Mouse (Mus musculus): ENCODE measurements around the gene Plpp6. TPM values are rescaled to one million over a fixed set of nuclear protein-coding genes. Genes with fewer than 3 reads are reported as not detected.
"Not testable (repeated sequence)": the region's sequence is repeated elsewhere in the genome, so short reads cannot be mapped to it uniquely, and the experiment has no call there.

The Plpp6 gene
- total RNA-seq, 1 experiment from 2014 or later = 8.2 TPM

DNA sequence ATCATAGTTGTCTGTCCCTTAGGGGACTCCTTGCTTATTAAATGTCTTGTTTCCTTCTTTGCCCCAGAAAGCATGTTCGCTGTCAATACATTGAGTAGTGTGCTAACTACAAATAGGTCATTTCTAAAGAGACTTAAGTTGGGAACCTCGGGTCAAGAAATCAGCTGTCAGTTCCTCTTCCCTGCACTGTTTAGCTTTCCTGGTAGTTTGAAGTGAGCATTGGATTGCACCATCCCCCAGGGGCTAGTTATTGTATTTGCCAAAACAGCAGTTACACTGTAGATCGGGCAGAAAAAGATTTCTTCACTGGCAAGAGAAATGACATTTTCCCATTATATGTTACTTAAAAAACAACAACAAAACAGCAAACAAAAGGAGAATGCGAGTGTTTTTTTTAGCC is 4.4 kb downstream of the Plpp6 start:
- no peak for ATAC-seq (replicated peaks in 1 of 2; ENCODE audit: insufficient read depth in 1 of 2, low FRiP score in 2 of 2, low TSS enrichment in 1 of 2, low read depth in 1 of 2, poor library complexity in 2 of 2, severe bottlenecking in 2 of 2)

DNA sequence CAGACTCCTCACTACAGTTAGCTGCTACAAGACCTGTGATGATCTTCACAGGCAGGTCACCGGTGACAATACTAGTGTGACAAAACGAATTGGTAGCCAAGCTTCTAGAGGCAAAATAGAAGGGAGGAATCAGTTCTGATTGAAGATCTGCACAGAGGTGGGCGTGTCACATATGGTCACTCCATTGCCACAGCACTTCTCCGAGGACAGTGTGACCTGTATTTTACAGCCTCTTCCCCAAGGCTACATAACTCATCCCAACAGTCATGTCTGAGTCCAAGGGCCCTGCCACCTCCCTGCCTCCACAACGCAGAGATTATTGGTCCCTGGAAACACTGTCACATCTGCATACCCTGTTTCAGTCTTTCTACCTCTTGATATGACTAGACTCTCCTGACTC is 5.5 kb downstream of the Plpp6 start:
- no peak for ATAC-seq (replicated peaks in 1 of 2; ENCODE audit: insufficient read depth in 1 of 2, low FRiP score in 2 of 2, low TSS enrichment in 1 of 2, low read depth in 1 of 2, poor library complexity in 2 of 2, severe bottlenecking in 2 of 2)

- ATAC-seq (replicated peaks in 1 of 2; ENCODE audit: insufficient read depth in 1 of 2, low FRiP score in 2 of 2, low TSS enrichment in 1 of 2, low read depth in 1 of 2, poor library complexity in 2 of 2, severe bottlenecking in 2 of 2) = no peak
Measured at GRCm38 (mm10) chr19:28970251-28970650, 6.5 kb downstream of the Plpp6 start.

GRCm38 (mm10) chr19:28974862-28975611 is 11.3 kb downstream of the Plpp6 start:
- peak; percentile 69 to 86 for ATAC-seq (replicated peaks in 1 of 2; ENCODE audit: insufficient read depth in 1 of 2, low FRiP score in 2 of 2, low TSS enrichment in 1 of 2, low read depth in 1 of 2, poor library complexity in 2 of 2, severe bottlenecking in 2 of 2)

DNA sequence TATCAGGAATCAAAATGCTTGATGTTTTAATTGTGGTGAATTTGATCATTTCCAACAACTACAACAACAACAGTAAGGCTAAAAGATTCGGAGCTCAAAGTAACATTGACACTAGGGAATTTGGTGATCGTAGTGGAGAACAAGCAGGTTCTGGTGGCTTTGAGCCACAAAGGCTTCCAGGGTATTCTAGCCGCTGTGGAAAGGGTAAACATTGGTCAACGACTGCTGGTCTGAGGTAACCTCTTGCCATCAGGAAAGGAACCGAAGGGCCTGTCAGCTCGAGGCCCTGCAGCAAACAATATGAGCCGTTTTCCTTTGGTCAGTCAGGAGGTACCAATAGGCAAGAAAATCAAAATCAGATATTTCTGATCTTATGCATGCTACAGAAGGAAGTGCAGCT is 18.9 kb downstream of the Plpp6 start:
- no peak for ATAC-seq (replicated peaks in 1 of 2; ENCODE audit: insufficient read depth in 1 of 2, low FRiP score in 2 of 2, low TSS enrichment in 1 of 2, low read depth in 1 of 2, poor library complexity in 2 of 2, severe bottlenecking in 2 of 2)

DNA sequence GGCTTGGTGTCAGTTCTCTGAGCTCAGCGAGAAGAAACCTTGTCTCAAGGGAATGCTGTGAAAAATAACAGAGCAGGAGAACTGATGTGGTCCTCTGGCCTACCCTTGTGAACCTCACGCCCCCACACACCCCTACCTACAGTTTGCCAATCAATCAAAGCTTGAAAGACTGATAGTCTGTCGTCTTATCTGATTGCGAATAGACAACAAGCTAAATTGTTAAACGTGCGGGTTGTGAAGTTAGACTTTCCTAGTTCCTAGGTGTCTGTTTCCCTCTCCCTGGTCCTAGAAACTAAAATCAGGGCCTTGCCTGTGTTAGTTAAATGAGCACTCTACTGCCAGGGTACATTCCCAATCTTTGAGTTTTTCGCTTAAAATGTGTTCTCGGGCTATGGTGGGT is 25.8 kb downstream of the Plpp6 start:
- no peak for ATAC-seq (replicated peaks in 1 of 2; ENCODE audit: insufficient read depth in 1 of 2, low FRiP score in 2 of 2, low TSS enrichment in 1 of 2, low read depth in 1 of 2, poor library complexity in 2 of 2, severe bottlenecking in 2 of 2)

GRCm38 (mm10) chr19:28990194-28990589 is 26.4 kb downstream of the Plpp6 start, which contains the start of gene Cdc37l1:
TSS of gene Cdc37l1 (plus strand) at chr19:28990352.
- peak; percentile 92 to 98 for ATAC-seq (replicated peaks in 1 of 2; ENCODE audit: insufficient read depth in 1 of 2, low FRiP score in 2 of 2, low TSS enrichment in 1 of 2, low read depth in 1 of 2, poor library complexity in 2 of 2, severe bottlenecking in 2 of 2)

GRCm38 (mm10) chr19:28990590-28991221 is 27.0 kb downstream of the Plpp6 start:
- ATAC-seq (replicated peaks in 1 of 2; ENCODE audit: insufficient read depth in 1 of 2, low FRiP score in 2 of 2, low TSS enrichment in 1 of 2, low read depth in 1 of 2, poor library complexity in 2 of 2, severe bottlenecking in 2 of 2) = peak in 1 of 2 experiments; percentile 31; a peak in 3 of 4 replicates

DNA sequence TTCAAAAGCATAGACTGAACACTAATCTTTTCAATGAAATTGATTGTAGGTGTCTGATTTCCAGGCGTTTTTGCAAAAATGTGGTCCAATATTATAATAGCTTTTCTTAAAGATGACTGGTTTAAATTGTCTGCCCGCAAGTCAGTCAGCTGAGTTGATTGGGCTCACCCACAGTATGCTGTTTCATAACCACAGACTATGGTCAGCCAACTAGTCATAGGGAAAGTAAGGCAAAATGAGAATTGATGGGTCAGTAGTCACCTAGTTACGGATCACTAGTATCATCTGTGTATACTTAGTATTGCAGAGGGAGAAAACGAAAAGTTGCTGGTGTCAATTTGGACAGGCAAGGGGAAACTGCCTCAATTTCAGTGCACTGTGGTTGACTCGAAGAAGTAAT is 27.6 kb downstream of the Plpp6 start:
- ATAC-seq (replicated peaks in 1 of 2; ENCODE audit: insufficient read depth in 1 of 2, low FRiP score in 2 of 2, low TSS enrichment in 1 of 2, low read depth in 1 of 2, poor library complexity in 2 of 2, severe bottlenecking in 2 of 2) = no peak

DNA sequence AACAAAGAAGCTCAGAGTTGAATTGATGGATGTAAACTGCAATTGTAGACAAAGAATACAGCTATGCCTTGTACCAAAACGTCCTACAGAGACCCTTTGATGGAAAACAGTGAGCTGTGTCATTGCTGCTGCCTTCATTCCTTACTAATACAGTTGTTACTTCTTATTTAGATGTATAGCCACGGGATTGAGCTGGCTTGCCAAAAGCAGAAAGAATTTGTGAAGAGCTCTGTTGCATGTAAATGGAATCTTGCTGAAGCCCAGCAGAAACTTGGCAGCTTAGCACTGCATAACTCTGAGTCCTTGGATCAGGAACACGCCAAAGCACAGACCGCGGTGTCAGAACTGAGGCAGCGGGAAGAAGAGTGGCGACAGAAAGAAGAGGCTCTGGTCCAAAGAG is 31.1 kb downstream of the Plpp6 start:
- no peak for ATAC-seq (replicated peaks in 1 of 2; ENCODE audit: insufficient read depth in 1 of 2, low FRiP score in 2 of 2, low TSS enrichment in 1 of 2, low read depth in 1 of 2, poor library complexity in 2 of 2, severe bottlenecking in 2 of 2)

- ATAC-seq (replicated peaks in 1 of 2; ENCODE audit: insufficient read depth in 1 of 2, low FRiP score in 2 of 2, low TSS enrichment in 1 of 2, low read depth in 1 of 2, poor library complexity in 2 of 2, severe bottlenecking in 2 of 2) = no peak
Measured at GRCm38 (mm10) chr19:28995366-28995765, 31.6 kb downstream of the Plpp6 start.

DNA sequence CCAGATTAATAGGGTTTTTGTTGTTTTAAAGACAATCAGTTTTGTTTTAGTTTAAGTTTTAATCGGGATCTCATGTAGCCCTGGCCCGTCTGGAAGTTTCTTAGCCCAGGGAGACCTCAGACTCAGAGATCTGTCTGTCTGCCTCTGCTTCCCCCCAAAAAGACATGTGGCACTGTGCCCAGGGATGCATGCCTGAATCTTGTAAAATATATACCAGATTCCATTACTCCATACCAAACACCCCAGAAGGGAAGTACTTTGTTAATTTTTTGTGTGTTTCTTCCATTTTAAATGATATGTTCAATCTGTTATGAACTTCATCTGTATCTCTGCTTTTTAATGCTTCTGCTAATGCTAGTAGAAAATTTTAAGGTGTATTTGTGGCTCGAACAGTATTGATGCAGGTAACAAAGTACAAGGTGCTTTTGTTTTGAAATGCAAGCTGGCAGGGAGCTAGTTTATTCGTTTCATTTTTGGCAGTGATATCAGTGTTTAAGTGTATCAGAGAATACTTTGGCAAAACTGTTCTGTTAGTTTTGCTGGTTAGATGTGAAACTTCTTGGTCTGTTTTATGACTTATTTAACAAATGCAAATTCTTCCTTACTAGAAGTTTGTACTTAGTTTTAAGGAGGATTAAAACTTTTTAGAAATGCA is 34.4 kb downstream of the Plpp6 start:
- no peak for ATAC-seq (replicated peaks in 1 of 2; ENCODE audit: insufficient read depth in 1 of 2, low FRiP score in 2 of 2, low TSS enrichment in 1 of 2, low read depth in 1 of 2, poor library complexity in 2 of 2, severe bottlenecking in 2 of 2)

GRCm38 (mm10) chr19:29000321-29000720 is 36.6 kb downstream of the Plpp6 start:
- ATAC-seq (replicated peaks in 1 of 2; ENCODE audit: insufficient read depth in 1 of 2, low FRiP score in 2 of 2, low TSS enrichment in 1 of 2, low read depth in 1 of 2, poor library complexity in 2 of 2, severe bottlenecking in 2 of 2) = not testable (repeated sequence)

DNA sequence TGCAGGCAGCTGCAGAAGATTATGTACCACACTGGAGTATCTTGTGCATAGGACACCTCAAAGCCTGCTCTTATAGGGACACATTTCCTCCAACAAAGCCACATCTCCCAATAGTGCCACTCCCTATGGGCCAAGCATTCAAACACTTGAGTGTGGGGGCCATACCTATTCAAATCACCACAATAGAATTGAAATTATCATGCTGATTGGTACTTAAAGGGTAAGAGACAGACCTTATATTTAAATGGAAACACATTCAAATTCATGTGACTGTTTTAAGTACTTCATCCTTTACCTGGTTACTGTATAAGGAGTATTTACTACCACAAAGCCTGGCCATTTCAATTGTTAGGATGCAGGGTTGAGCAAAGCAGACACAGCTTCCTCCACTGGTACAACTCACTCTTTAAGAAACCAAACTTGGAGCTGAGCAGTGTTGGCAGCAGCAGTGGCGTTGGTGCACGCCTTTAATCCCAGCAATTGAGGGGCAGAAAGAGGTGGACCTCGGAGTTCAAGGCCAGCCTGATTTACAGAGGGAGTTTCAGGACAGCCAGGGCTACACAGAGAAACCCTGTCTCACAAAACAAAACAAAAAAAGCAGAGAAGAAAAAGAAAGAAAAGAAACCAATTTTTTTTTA is 44.4 kb downstream of the Plpp6 start:
- ATAC-seq (replicated peaks in 1 of 2; ENCODE audit: insufficient read depth in 1 of 2, low FRiP score in 2 of 2, low TSS enrichment in 1 of 2, low read depth in 1 of 2, poor library complexity in 2 of 2, severe bottlenecking in 2 of 2) = no peak

DNA sequence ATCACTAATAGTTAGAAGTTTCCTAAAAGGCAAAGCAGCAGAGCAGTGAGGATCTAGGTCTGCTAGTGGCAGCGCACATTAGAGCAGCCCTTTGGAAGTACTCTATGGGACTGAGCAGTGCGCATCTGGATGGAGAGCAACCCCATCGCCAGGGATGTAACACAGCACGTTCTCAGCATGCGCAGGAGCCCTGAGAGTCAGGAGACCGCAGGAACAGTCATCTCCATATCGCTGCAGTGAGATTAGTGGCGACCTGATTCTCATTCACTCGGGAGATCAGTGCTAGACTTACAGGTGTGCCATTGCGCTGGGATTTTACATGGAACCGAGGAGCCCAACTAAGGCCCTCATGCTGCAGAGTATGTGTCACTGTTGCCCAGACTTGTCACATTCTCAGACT is 45.3 kb downstream of the Plpp6 start:
- no peak for ATAC-seq (replicated peaks in 1 of 2; ENCODE audit: insufficient read depth in 1 of 2, low FRiP score in 2 of 2, low TSS enrichment in 1 of 2, low read depth in 1 of 2, poor library complexity in 2 of 2, severe bottlenecking in 2 of 2)

DNA sequence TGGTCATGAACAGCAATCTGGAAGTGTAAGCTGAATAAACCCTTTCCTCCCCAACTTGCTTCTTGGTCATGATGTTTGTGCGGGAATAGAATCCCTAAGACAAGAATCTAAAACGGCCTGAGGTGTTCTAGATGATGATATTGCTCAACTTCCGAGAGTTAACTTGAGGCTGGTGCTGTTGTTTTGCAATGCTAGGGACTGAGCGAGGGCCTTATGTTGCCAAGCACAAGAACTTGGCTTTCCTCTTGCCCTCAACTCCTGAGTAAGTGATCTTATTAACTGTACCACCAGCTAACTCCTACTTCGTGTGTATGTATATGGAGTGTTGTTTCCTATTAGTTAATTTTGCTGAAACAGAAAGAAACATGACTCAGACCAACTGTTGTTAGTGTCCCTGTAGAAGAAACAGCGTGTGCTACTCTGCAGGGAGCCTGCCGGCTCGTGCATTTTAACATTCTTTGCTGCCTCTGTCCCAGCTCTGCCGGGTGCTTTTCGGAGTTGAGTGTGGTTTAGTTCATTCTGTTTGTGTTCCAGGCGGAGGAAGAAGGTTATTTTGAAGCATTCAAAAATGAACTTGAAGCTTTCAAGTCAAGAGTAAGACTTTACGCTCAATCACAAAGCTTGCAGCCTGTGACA is 47.7 kb downstream of the Plpp6 start:
- no peak for ATAC-seq (replicated peaks in 1 of 2; ENCODE audit: insufficient read depth in 1 of 2, low FRiP score in 2 of 2, low TSS enrichment in 1 of 2, low read depth in 1 of 2, poor library complexity in 2 of 2, severe bottlenecking in 2 of 2)

- no peak for ATAC-seq (replicated peaks in 1 of 2; ENCODE audit: insufficient read depth in 1 of 2, low FRiP score in 2 of 2, low TSS enrichment in 1 of 2, low read depth in 1 of 2, poor library complexity in 2 of 2, severe bottlenecking in 2 of 2)
Measured at GRCm38 (mm10) chr19:29014466-29015055, 50.8 kb downstream of the Plpp6 start.

Data from hematopoietic stem cell, adult 5-6 weeks (primary cell).